Mouse (Mus musculus) myocyte (in vitro differentiated cells): Measurements from ENCODE around the gene Rsph9.

Experiments used
- CEBPB ChIP-seq: IDR thresholded peaks from 2 replicates; pipeline ENCODE4 v1.6.1; 2011; ENCODE audit warnings: mild to moderate bottlenecking, moderate library complexity; ENCODE audit not compliant: poor library complexity, insufficient read depth, severe bottlenecking
- MAX ChIP-seq: IDR thresholded peaks from one replicate; pipeline ENCODE4 v1.6.1; 2011; ENCODE audit warnings: low read depth, mild to moderate bottlenecking, control low read depth
- MYOD1 ChIP-seq, 3 experiments: IDR thresholded peaks; one replicate each; pipeline ENCODE4 v1.6.1; 2011; ENCODE audit warnings: control low read depth in 2 of 3, low read depth in 2 of 3, mild to moderate bottlenecking in 2 of 3, moderate library complexity in 1 of 3; ENCODE audit not compliant: insufficient read length in 2 of 3, control insufficient read depth in 1 of 3
- MYOG ChIP-seq, 3 experiments: IDR thresholded peaks; one replicate each; pipeline ENCODE4 v1.6.1; 2011; ENCODE audit warnings: control low read depth in 2 of 3, low read depth in 2 of 3, mild to moderate bottlenecking in 2 of 3; ENCODE audit not compliant: insufficient read length in 2 of 3, control insufficient read depth in 1 of 3, insufficient read depth in 1 of 3
- POLR2A ChIP-seq: IDR thresholded peaks from one replicate; pipeline ENCODE4 v1.6.1; 2011; ENCODE audit warnings: low read depth, mild to moderate bottlenecking, control low read depth, moderate library complexity; ENCODE audit not compliant: insufficient read length
- POLR2AphosphoS2 ChIP-seq: IDR thresholded peaks from one replicate; pipeline ENCODE4 v1.6.1; 2011; ENCODE audit warnings: low read depth, control low read depth; ENCODE audit not compliant: insufficient read length
- REST ChIP-seq: IDR thresholded peaks from one replicate; pipeline ENCODE4 v1.6.1; 2011; ENCODE audit warnings: mild to moderate bottlenecking, control low read depth, moderate library complexity; ENCODE audit not compliant: insufficient read depth, insufficient read length
- SRF ChIP-seq: IDR thresholded peaks from one replicate; pipeline ENCODE4 v1.6.1; 2011; ENCODE audit warnings: low read depth; ENCODE audit not compliant: control insufficient read depth, insufficient read length
- TCF12 ChIP-seq: IDR thresholded peaks from one replicate; pipeline ENCODE4 v1.6.1; 2011; ENCODE audit warnings: mild to moderate bottlenecking, control low read depth; ENCODE audit not compliant: poor library complexity, insufficient read depth, severe bottlenecking
- TCF3 ChIP-seq: IDR thresholded peaks from one replicate; pipeline ENCODE4 v1.6.1; 2011; ENCODE audit warnings: low read depth, control low read depth; ENCODE audit not compliant: insufficient read length
- USF1 ChIP-seq: IDR thresholded peaks from one replicate; pipeline ENCODE4 v1.6.1; 2011; ENCODE audit warnings: low read depth, mild to moderate bottlenecking, control low read depth, moderate library complexity

DNA sequence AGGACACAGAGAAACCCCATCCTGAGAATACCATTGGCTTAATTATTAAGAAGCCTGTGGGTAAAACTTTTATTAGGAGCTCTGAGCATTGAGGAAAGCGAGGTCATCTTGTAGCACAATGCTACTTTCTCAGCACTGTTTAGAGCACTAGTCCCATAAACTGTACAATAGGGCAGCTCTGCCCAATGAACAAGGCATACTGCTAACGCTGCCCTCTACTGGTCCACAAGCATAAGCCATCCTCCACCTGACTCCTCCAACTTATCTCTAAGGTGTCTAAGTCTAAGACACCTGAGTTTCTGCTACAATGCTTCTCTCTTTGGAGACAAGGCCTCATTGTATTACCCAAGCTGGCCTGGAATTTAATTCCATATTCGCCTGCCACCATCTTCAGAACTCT, 26.5 kb upstream of the Rsph9 start:
- TF ChIP-seq MYOD1 (IDR thresholded peaks at IDR 0.05; ENCODE audit: control insufficient read depth in 1 of 3, insufficient read length in 2 of 3, low read depth in 2 of 3) (no peak), SRF (no peak), MYOG (IDR thresholded peaks at IDR 0.05; ENCODE audit: control insufficient read depth in 1 of 3, insufficient read depth in 1 of 3, insufficient read length in 2 of 3, low read depth in 2 of 3) (no peak), POLR2A (peak; percentile 40), POLR2AphosphoS2 (peak; percentile 70), MAX (no peak), USF1 (no peak), TCF12 (no peak), TCF3 (no peak), CEBPB (no peak), REST (no peak)
